Mouse (Mus musculus) retina, postnatal 1 day (tissue): ENCODE measurements around the gene Fam83e.
A peak's percentile ranks its signal among the peaks of the same experiment; 100 is the strongest.

Source experiments
- DNase-seq: peaks from one replicate; pipeline ENCODE4 v3.0.0-alpha.2; 2012

Gene Fam83e

GRCm38 (mm10) chr7:45742338-45742737 lies 21.3 kb downstream of the Fam83e start:
- no peak for DNase-seq

GRCm38 (mm10) chr7:45744387-45744786 lies 23.4 kb downstream of the Fam83e start:
- DNase-seq, result peak; percentile 64

GRCm38 (mm10) chr7:45746518-45746917 lies 25.5 kb downstream of the Fam83e start:
- no peak for DNase-seq

- no peak for DNase-seq
Measured at GRCm38 (mm10) chr7:45747450-45747849, 26.4 kb downstream of the Fam83e start.

- no peak for DNase-seq
Measured at GRCm38 (mm10) chr7:45748110-45748509, 27.1 kb downstream of the Fam83e start.

- no peak for DNase-seq
Measured at GRCm38 (mm10) chr7:45749401-45749800, 28.4 kb downstream of the Fam83e start.

- no peak for DNase-seq
Measured at GRCm38 (mm10) chr7:45750162-45750561, 29.1 kb downstream of the Fam83e start.

GRCm38 (mm10) chr7:45755703-45756102 lies 34.7 kb downstream of the Fam83e start:
- DNase-seq, result no peak

- DNase-seq, result peak; percentile 39
Measured at GRCm38 (mm10) chr7:45759400-45759799, 38.4 kb downstream of the Fam83e start.

GRCm38 (mm10) chr7:45760151-45760550 lies 39.1 kb downstream of the Fam83e start:
- no peak for DNase-seq

GRCm38 (mm10) chr7:45765995-45766394 lies 45.0 kb downstream of the Fam83e start:
- no peak for DNase-seq

- no peak for DNase-seq
Measured at GRCm38 (mm10) chr7:45766764-45767163, 45.8 kb downstream of the Fam83e start.

- no peak for DNase-seq
Measured at GRCm38 (mm10) chr7:45767500-45767899, 46.5 kb downstream of the Fam83e start.

- no peak for DNase-seq
Measured at GRCm38 (mm10) chr7:45770427-45771082, 49.5 kb downstream of the Fam83e start.

- DNase-seq, result no peak
Measured at GRCm38 (mm10) chr7:45771101-45771500, 50.1 kb downstream of the Fam83e start.

GRCm38 (mm10) chr7:45775237-45775636 lies 54.2 kb downstream of the Fam83e start:
- DNase-seq, result no peak
